Mouse (Mus musculus) urinary bladder, adult 18-20 months (tissue): ENCODE data around the gene Aipl1.
"Not testable (repeated sequence)": the region's sequence is repeated elsewhere in the genome, so short reads cannot be mapped to it uniquely, and the experiment has no call there.

ENCODE experiments used
- DNase-seq, 2 experiments: peaks; one replicate each; pipeline ENCODE4 v3.0.0; 2022; ENCODE audit warnings: low spot score in 2 of 2, mixed read lengths in 2 of 2

Aipl1 gene

GRCm38 (mm10) chr11:72016518-72017252 lies 20.6 kb downstream of the Aipl1 start:
- no peak for DNase-seq

- no peak for DNase-seq
Observed at GRCm38 (mm10) chr11:72014674-72015073, 22.6 kb downstream of the Aipl1 start.

- no peak for DNase-seq
Observed at GRCm38 (mm10) chr11:72011955-72012354, 25.4 kb downstream of the Aipl1 start.

GRCm38 (mm10) chr11:72010940-72011722 lies 26.2 kb downstream of the Aipl1 start:
- DNase-seq: peak in 1 of 2 experiments; percentile 50

- no peak for DNase-seq
Observed at GRCm38 (mm10) chr11:72010367-72010766, 26.9 kb downstream of the Aipl1 start.

GRCm38 (mm10) chr11:72005547-72005946 lies 31.8 kb downstream of the Aipl1 start:
- DNase-seq: no peak

- no peak for DNase-seq
Observed at GRCm38 (mm10) chr11:72003171-72003570, 34.1 kb downstream of the Aipl1 start.

- DNase-seq: no peak
Observed at GRCm38 (mm10) chr11:72002138-72002853, 35.0 kb downstream of the Aipl1 start.

GRCm38 (mm10) chr11:72000194-72000593 lies 37.1 kb downstream of the Aipl1 start:
- DNase-seq: no peak

- DNase-seq: no peak
Observed at GRCm38 (mm10) chr11:71996805-71997204, 40.5 kb downstream of the Aipl1 start.

GRCm38 (mm10) chr11:71995968-71996511 lies 41.3 kb downstream of the Aipl1 start:
- DNase-seq: peak; percentile 21 to 64

- no peak for DNase-seq
Observed at GRCm38 (mm10) chr11:71992438-71992837, 44.9 kb downstream of the Aipl1 start.

- DNase-seq: peak in 1 of 2 experiments; percentile 19
Observed at GRCm38 (mm10) chr11:71991541-71991940, 45.8 kb downstream of the Aipl1 start.

GRCm38 (mm10) chr11:71989407-71989806 lies 47.9 kb downstream of the Aipl1 start:
- DNase-seq: not testable (repeated sequence)

GRCm38 (mm10) chr11:71987159-71988150 lies 49.9 kb downstream of the Aipl1 start:
- DNase-seq: no peak

- no peak for DNase-seq
Observed at GRCm38 (mm10) chr11:71985783-71986182, 51.5 kb downstream of the Aipl1 start.

- no peak for DNase-seq
Observed at GRCm38 (mm10) chr11:71985101-71985711, 52.1 kb downstream of the Aipl1 start.

GRCm38 (mm10) chr11:71984093-71984492 lies 53.2 kb downstream of the Aipl1 start:
- DNase-seq: no peak
